Mouse (Mus musculus): ENCODE results near the gene Gm21973. TPM values are rescaled to one million over a fixed set of nuclear protein-coding genes. Genes with fewer than 3 reads are reported as not detected.

Gm21973 gene
- not detected in 2 replicates for total RNA-seq (2017)

DNA sequence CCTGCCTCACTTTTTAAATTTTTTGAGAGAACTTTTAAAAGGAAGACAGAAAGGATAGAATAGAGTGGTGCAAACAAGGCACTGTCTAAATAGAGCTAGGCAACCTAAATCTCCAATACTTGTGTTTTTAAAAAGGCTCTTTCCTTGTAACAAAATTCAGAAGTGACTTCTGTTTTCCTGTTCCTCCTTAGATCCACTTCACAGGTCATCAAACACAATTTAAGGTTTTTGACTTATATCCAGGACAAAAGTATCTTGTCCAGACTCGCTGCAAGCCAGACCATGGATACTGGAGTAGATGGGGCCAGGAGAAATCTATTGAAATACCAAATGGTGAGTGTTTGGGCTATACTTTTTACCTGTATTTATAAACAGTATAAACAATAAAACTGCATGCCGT, at the start of gene Gm21973:
TSS of gene Gm21973 (plus strand) at position 301 of the 400 bp plus-strand sequence.
- ATAC-seq (replicated peaks; ENCODE audit: low read depth, poor library complexity, severe bottlenecking): no peak

GRCm38 (mm10) chr15:10276386-10276785, 48.8 kb upstream of the Gm21973 start:
- no peak for ATAC-seq (replicated peaks; ENCODE audit: low read depth, poor library complexity, severe bottlenecking)

DNA sequence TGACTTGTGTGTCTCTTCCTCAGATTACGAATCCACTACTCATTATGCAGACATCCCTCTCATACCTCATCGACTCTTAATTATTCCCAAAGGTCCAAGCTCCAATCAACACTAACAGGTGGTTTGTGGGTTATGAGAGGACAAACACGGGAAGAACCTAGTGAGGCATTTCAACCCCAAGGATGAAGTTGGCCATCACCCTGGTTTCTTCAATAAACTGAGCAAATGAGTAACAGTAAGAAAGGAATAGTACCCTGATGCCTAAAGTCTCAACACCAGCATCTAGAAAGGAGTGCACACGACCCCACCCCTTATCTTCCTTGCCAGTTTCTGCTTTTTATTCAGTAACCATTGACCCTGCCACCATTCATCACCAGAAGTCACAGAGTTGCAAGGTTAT, 47.7 kb upstream of the Gm21973 start:
- ATAC-seq (replicated peaks; ENCODE audit: low read depth, poor library complexity, severe bottlenecking): no peak

DNA sequence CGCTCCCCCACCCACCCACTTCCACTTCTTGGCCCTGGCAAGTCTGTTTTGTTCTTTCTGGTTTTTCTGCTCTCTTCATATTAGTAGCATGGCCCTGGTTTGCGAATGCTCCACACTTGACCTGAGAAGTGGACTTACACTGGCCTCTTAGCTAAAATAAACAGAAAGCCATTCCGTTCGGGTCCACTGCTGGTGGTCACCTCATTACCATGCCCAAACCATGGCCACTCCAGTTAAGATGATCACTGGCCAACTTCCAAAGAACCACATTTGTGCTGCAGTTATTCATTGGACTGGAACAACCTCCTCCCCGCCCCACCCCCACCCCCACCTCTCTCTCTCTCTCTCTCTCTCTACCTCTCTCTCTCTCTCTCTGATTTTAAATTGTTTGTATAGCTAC, 43.6 kb upstream of the Gm21973 start:
- no peak for ATAC-seq (replicated peaks; ENCODE audit: low read depth, poor library complexity, severe bottlenecking)

DNA sequence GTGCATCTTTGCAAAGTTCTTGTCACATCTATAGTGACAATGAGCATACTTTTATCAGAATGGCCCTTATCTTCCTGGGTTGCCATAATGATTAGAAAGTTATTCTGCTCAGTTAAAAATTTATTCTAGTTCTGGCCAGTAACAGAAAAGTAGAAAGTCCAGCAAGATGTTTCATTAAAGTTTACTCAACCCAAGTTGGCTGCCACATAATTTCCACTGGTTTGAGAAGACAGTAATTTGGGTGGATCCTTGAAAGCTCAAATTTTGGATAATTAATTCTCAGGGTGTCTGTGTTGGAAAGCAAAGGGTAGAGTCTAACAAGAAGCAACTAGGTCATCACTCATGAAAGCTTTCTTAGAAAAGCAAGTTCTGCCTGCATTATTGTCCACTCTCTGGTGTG, 41.5 kb upstream of the Gm21973 start:
- no peak for ATAC-seq (replicated peaks; ENCODE audit: low read depth, poor library complexity, severe bottlenecking)

DNA sequence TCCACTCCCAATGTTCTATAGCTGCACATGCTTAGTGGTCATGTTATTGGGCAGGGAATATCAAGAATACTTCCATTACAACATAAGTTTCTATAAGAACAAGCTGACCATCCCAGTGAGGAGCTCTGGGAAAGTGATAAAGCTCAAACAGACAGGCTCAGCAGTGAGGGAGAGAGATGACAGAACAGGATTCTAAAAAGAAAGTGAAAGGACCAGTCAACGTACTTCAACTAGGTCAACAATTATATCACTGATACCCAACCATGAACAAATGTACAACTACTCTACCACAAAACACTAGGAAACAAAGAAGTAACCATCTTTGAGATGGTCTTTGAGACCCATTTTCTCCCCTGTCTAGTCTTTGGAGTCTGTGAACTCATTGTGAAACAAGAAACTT, 28.6 kb upstream of the Gm21973 start:
- no peak for ATAC-seq (replicated peaks; ENCODE audit: low read depth, poor library complexity, severe bottlenecking)

DNA sequence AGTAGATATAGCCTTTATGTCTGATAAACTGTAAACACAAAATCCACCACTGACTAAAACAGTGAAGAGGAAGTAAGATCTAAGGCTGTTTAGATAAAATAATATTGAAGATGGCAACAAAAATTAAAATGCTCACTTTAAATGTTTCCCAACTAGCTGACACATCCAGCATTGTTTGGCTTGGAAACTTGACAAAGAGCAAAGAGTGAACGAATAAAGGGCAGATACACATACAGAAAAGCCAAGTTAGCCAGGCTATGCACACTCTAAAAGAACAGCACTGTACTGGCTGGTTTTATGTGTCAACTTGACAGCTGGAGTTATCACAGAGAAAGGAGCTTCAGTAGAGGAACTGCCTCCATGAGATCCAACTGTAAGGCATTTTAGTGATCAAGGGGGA, 27.1 kb upstream of the Gm21973 start:
- ATAC-seq (replicated peaks; ENCODE audit: low read depth, poor library complexity, severe bottlenecking): no peak

DNA sequence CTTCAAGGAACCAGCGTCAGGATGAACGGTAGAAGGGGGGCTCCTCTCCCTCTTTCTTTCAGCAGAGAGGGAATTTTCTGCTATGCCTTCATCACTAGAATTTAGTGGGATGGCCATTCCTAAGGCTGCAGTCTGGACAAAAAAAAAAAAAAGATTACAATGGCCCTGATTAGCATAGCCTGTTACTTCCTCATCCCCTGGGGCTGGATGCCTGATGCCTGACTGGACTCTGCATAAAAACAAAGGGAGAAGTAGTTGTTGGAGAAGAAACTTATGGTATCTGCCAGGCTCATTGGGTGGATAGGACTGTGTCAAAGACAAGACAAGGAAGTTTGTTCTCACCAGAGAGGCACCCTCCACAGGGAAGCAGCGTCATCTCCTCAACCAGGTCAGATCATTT, 25.7 kb upstream of the Gm21973 start:
- no peak for ATAC-seq (replicated peaks; ENCODE audit: low read depth, poor library complexity, severe bottlenecking)

DNA sequence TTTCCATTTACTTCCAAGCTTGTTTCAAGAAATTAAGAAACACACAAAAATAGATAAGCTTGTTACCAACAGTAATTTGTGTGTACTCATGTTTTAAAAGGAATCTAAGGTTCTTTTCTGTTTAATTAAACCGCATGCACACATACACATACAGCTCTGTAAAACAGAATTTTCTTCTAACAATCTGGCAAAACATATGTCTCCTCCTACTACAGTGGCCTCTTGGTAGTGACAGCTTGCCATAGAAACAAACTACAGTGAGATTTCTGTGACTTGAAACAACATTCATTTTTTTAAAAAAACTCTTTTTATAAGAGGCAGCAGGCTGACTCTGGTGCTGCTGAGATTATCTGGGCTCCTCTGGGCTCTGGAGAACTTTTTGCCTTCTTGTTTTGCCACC, 18.7 kb upstream of the Gm21973 start:
- no peak for ATAC-seq (replicated peaks; ENCODE audit: low read depth, poor library complexity, severe bottlenecking)

DNA sequence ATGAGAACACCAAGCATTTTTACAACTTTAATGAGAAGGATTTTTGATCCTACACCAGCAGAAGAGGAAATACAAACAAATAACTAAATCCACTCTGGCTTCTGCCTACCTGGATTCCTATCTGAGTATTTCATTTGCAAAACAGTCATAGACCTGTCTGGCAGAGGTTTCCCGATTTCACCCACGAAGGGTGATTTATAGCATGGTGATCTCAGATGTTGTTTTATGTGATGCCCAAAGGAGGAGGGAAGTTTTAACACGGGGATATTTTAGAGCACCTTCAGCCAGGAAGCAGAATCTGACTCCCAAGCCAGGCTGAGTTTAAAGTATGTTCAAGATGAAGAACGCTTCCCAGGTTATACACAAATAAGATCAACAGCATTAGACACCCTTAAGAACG, 13.4 kb upstream of the Gm21973 start:
- no peak for ATAC-seq (replicated peaks; ENCODE audit: low read depth, poor library complexity, severe bottlenecking)

- peak; percentile 69; the same call in 1 of the 2 replicates for ATAC-seq (replicated peaks; ENCODE audit: low read depth, poor library complexity, severe bottlenecking)
Measured at GRCm38 (mm10) chr15:10313522-10314455, 11.4 kb upstream of the Gm21973 start.

DNA sequence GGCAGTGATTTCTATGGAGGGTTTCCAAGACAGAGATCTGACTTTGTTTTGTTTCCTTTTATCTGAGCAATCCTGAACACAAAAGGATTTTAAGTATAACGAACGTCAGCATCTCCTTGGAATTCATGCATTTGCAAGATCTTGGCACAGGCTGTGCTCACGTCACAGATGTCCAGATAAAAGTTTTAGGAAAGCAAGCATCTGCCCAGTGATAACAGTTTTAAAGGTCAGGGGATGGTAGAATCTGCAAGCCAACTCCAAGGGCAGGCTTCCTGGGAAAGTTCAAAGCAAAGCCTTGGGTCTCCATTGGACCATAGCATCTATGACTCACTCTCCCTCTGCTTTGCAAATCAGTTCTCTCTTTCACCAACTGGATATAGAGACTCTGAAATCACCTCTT, 5.4 kb downstream of the Gm21973 start:
- no peak for ATAC-seq (replicated peaks; ENCODE audit: low read depth, poor library complexity, severe bottlenecking)

DNA sequence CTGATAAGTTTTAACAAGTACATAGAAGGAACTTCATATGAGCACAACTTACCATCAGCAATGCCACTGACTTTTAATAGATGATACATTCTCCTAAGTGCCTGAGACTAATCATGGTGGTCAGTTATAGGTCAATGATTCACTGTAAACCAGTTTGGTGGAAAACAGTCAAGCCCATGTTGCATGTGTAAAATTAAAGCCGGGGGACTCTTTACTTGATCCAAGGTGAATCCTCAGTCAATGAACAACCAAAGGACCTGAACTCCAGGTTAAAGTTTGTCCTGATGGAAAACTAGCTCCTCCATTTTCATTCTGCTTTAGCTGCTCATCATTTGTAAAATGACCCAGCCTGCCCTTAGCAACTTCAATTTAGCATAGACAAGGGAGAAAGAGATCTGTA, 7.4 kb downstream of the Gm21973 start:
- ATAC-seq (replicated peaks; ENCODE audit: low read depth, poor library complexity, severe bottlenecking): no peak

- no peak for ATAC-seq (replicated peaks; ENCODE audit: low read depth, poor library complexity, severe bottlenecking)
Measured at GRCm38 (mm10) chr15:10338606-10339005, 13.4 kb downstream of the Gm21973 start.

- 0 out of 2 replicates have a peak, but pooled peaks have one; percentile 25 for ATAC-seq (replicated peaks; ENCODE audit: low read depth, poor library complexity, severe bottlenecking)
Measured at GRCm38 (mm10) chr15:10347044-10347443, 21.9 kb downstream of the Gm21973 start.

DNA sequence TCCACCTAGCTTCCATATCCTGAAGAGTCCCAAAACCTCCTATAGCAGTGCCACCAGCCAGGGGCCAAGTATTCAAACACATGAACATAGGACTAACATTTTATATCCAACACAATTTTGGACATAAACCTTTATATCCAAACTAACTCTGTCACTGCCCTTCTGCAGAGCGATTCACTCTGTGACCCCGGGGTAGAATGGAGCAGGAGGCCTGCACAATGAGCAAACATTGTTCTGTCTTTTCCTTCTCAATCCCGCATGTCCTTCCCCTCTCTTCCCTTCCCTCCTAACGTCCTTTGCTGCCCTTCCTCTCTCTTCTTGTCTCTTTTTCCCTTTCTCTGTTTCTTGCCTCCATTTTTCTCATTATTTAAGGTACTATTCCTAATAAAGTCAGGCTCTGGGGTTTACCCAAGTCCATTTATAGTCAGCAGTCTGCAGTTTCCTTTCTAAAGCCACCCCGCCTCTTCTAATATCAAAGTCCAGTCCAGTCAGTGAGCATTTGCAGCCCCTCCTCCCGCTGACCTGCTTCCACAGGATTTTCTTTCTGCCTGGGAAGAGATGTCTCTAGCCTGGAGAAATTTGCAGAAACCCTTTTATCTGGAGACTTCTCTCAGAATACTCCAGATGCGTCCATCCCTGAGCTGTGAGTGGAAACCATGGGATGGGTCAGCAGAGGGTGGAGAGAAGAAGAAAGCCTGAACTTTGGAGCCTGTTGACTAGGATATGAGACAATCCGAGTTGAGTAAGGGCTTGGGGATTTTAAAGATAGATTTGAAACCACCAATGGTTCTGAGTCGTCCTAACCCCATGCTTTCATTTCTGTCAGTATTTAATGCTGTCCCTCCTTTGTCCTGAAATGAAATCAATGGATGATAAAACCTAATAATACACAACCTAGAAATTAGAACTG, 33.1 kb downstream of the Gm21973 start, which contains the start of gene Agxt2:
TSS of gene Agxt2 (plus strand) at position 494 of the 910 bp plus-strand sequence.
- ATAC-seq (replicated peaks; ENCODE audit: low read depth, poor library complexity, severe bottlenecking): no peak

- ATAC-seq (replicated peaks; ENCODE audit: low read depth, poor library complexity, severe bottlenecking): no peak
Measured at GRCm38 (mm10) chr15:10366331-10366730, 41.2 kb downstream of the Gm21973 start.

GRCm38 (mm10) chr15:10375404-10375803, 50.2 kb downstream of the Gm21973 start:
- ATAC-seq (replicated peaks; ENCODE audit: low read depth, poor library complexity, severe bottlenecking): no peak

DNA sequence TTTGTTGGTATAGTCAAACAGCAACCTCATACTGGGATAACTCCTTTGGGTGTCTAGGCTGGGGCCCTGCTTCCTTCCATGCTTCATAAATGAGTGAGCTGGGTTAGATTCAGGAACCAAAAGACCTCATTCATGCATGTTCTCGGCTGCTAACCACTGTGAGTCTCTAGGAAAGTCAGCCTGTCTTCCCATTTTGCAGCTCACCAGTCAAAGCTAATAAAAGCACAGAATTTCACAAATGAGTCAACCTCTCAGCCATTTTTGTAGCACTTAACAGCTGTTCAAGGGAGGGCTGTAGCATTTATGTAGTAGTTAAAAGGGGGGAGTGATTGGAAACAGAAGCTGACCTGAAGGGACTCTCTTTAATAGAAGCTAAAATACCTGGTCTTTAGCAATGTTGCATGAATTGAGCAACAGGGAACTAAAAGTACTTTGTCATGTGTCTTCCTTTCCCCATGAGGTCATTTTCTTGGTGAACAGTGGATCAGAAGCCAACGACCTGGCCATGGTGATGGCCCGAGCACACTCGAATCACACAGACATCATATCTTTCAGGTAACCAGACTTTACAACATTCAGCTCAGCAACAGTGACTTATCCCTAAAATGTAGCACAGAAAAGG, 53.3 kb downstream of the Gm21973 start:
- no peak for ATAC-seq (replicated peaks; ENCODE audit: low read depth, poor library complexity, severe bottlenecking)

DNA sequence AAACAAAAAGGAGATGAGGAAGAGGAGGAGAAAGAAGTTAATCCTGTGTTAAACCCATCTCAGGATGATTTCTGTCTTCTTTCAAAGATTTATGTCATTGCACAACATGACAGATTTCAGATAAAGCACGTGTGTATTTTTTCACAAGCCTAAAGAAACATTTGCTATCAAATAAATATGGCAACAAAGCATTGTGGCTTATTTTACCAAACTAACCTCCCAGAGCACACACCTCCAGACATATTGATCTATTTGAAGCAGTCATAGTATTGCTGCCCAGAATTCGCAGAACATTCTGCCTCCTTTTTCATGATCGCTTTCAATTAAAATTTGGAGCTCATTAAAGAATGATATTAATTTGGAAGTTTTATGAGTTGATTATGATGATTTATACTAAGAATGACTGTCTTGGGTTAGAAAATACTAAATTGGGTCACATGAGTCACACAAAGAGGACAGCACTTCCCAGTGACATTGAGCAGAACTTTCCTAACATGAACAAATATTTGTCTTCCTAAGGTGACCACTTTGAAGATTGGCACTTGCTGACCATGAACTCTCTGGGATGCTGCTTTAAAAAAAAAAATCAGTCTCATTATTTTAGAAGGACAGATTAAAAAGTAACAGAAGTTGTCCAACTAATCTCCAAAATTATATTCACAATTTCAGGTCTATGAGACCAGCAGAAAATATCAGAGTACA, 54.7 kb downstream of the Gm21973 start:
- no peak for ATAC-seq (replicated peaks; ENCODE audit: low read depth, poor library complexity, severe bottlenecking)

All from common myeloid progenitor, adult 5-6 weeks (primary cell).